ENCODE assay signal across 16 mouse cellular contexts in genomic region chr15:10814709-10815108, GRCm38 (mm10).
A peak's percentile ranks its signal among the peaks of the same experiment; 100 is the strongest.
DNase-seq lines count a peak whose midpoint lies in the region; ATAC-seq lines count a peak whose summit lies in the region.
"Had no signal": no experiment of that assay in that cellular context is flagged by ENCODE, and none has a peak within 500 bp of the region (broad histone marks: within the 10 kb centered on the region; RNA-seq: fewer than 3 reads in every experiment).

No protein-coding gene starts in this region.

- H3K9ac ChIP-seq in liver, embryonic 12.5 days, result no peak overlapping the region
- H3K9ac ChIP-seq: hindbrain, embryonic 13.5 days; kidney, embryonic 15.5 days; lung, embryonic 15.5 days; midbrain, embryonic 15.5 days had no signal

- no peak for ATAC-seq in liver, embryonic 12.5 days
- peak; percentile 38; the same call in 1 of the 2 replicates for ATAC-seq in granulocyte monocyte progenitor cell, adult 5-6 weeks (replicated peaks; ENCODE audit: poor library complexity, severe bottlenecking)
- ATAC-seq: activated CD4-positive, CD25-positive, alpha-beta regulatory T cell, adult 4 months; midbrain, embryonic 15.5 days had no signal

- H3K4me1 ChIP-seq in liver, embryonic 12.5 days, result no peaks in the 10 kb centered on the region
- H3K4me1 ChIP-seq: hindbrain, embryonic 13.5 days; midbrain, embryonic 15.5 days had no signal

- no peaks in the 10 kb centered on the region for H3K9me3 ChIP-seq in liver, embryonic 12.5 days (replicated peaks)
- H3K9me3 ChIP-seq: hindbrain, embryonic 13.5 days; limb, embryonic 10.5 days; lung, embryonic 15.5 days; midbrain, embryonic 15.5 days had no signal

- H3K4me2 ChIP-seq in liver, embryonic 12.5 days, result no peak overlapping the region
- H3K4me2 ChIP-seq: hindbrain, embryonic 13.5 days; kidney, embryonic 15.5 days; lung, embryonic 15.5 days; midbrain, embryonic 15.5 days had no signal

- no peaks in the 10 kb centered on the region for H3K27me3 ChIP-seq in liver, embryonic 12.5 days (replicated peaks)
- H3K27me3 ChIP-seq: hindbrain, embryonic 13.5 days; kidney, embryonic 15.5 days; lung, embryonic 15.5 days; midbrain, embryonic 15.5 days had no signal

- 24% methylated on average over 7 of the region's 7 CpGs for WGBS in liver, embryonic 12.5 days (ENCODE audit: insufficient replicate concordance)

- H3K36me3 ChIP-seq in liver, embryonic 12.5 days, result no peaks in the 10 kb centered on the region
- H3K36me3 ChIP-seq: hindbrain, embryonic 13.5 days; kidney, embryonic 15.5 days; limb, embryonic 10.5 days; lung, embryonic 15.5 days; midbrain, embryonic 15.5 days had no signal

- DNase-seq in liver (peak; percentile 22), MN1 (ENCODE audit: low spot score) (peak; percentile 72)
- peak; percentile 67 for DNase-seq in heart, postnatal 4 days
- DNase-seq in frontal cortex, postnatal 36 days (ENCODE audit: low spot score in 2 of 2), result no peak
- no peak for DNase-seq in gastrocnemius, adult 8-10 months (ENCODE audit: low spot score in 2 of 2)
- DNase-seq: cerebellum, postnatal 25 days; right cerebral cortex, postnatal 4 days; thymus, postnatal 14 days had no signal

- H3K4me3 ChIP-seq in liver, embryonic 12.5 days, result no peak overlapping the region
- H3K4me3 ChIP-seq: hindbrain, embryonic 13.5 days; kidney, embryonic 15.5 days; limb, embryonic 10.5 days; lung, embryonic 15.5 days; midbrain, embryonic 15.5 days had no signal

- H3K27ac ChIP-seq in liver, embryonic 12.5 days, result no peak overlapping the region
- H3K27ac ChIP-seq: hindbrain, embryonic 13.5 days; kidney, embryonic 15.5 days; limb, embryonic 10.5 days; lung, embryonic 15.5 days; midbrain, embryonic 15.5 days had no signal

Comparison
In these comparisons a context has a peak if more than half of its experiments do, and no peak if none do; other contexts are left out.
1. DNase-seq: peak in liver (single experiment), MN1 (single experiment) and heart, postnatal 4 days (single experiment); none in frontal cortex, postnatal 36 days (0 of 2) and gastrocnemius, adult 8-10 months (0 of 2).